Mouse (Mus musculus) frontal cortex, postnatal 14 days (tissue): ENCODE measurements around the gene Zfp493.
"Not testable (repeated sequence)": the region's sequence is repeated elsewhere in the genome, so short reads cannot be mapped to it uniquely, and the experiment has no call there.

Source experiments
- DNase-seq, 2 experiments: peaks; one replicate each; pipeline ENCODE4 v3.0.0; 2022; ENCODE audit warnings: low spot score in 2 of 2

Zfp493 gene

DNA sequence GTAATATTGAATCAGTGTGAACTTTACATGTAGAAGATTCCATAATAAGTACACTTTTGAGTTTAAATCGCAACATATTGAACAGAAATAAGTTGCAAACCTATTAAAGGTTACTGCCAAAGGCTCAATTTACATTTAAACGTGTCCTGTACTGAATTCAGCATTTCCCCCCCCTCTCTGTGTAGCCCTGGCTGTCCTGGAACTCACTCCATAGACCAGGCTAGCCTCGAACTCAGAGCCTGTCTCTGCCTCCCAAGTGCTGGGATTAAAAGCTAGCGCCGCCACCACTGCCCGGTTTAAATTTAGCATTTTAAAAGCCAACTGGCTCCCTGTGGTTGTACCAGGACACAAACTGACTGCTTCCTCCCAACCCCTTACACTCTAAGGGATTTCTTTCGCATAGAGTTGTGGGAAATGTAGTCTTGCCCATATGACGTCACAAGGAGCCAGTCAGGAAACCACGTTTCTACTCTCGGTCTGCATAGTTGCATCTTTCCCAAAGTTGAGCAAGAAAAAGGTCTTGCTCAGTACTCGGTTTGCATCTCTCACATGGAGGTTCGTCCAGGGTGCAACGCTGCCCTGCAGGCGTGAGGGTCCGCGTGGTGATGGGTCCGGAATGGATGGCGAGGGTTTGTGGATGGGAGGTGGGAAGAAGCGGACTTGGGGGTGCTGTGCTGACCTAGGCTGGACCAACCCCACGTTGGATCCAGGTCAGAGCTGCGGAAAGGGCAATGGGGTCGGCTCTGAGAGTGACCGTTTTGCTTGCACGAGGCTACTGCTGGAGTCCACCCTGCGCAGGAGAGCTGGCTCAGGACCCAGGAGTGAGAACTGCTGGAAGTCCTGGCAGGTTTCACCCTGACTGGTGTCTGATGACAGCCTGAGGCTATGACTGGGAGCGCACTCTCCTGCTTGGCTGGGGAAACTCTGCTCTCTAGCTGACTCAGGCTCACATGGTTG is at the start of gene Zfp493:
Gene Zfp493 (plus strand): TSS at position 429 of the 957 bp plus-strand sequence.
- peak; percentile 24 to 42 for DNase-seq

DNA sequence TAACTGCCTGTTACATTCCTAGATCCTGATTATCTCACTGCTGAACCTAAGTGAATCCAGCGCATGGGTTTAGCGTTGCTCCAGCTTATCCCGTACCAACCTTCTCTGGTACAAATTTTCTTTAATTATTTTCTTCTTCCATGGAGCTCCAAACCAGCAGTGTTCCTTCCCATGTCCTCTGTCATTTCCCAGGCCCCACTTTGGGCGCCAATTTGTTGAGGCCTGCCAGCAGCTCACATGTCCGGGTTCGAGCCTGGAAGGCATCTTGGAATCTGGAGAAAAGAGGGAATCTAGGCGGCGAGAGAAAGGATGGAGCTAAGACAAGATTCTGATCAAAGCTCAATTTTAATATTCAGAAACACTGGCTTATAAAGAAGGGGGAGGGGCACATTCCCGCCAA is 45.1 kb upstream of the Zfp493 start:
- DNase-seq, result not testable (repeated sequence)

DNA sequence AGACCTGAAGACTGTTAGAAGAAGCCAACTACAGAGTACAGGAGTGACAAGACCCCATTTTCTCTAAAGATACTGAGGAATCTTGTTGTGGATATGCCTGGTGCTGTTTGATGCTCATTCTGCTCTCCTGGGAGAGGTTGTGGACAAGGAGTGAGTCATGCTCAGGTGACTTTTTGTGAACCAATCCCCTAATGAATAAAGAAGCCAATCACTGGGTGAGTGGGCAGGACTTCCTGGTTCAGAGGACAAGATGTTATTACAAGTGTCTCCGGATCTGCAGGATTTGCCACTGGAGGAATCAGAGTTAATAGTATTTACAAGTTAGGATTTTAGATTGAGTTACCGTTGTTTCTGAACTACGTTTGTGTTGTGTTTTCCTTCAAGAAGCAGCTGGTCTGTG is 36.6 kb upstream of the Zfp493 start:
- DNase-seq, result no peak

DNA sequence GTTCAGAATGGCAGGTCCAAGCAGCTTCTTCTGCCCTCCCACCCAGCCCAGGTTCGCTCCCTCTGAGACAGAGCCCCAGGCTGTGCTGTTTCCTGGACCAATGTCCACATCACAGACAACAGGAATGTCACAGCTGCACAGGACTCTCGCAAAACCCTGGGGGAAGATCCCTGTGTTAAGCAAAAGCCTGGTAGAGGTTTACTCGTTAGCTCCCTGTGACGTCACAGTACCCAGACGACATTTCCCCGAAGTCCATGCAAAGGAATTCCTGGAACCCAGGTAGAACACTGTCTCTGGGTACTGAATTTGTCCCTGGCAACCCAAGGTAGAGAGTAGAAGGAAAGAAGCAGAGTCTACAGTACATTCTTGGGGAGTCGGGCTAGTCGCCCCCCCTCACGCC is 35.6 kb upstream of the Zfp493 start:
- no peak for DNase-seq

DNA sequence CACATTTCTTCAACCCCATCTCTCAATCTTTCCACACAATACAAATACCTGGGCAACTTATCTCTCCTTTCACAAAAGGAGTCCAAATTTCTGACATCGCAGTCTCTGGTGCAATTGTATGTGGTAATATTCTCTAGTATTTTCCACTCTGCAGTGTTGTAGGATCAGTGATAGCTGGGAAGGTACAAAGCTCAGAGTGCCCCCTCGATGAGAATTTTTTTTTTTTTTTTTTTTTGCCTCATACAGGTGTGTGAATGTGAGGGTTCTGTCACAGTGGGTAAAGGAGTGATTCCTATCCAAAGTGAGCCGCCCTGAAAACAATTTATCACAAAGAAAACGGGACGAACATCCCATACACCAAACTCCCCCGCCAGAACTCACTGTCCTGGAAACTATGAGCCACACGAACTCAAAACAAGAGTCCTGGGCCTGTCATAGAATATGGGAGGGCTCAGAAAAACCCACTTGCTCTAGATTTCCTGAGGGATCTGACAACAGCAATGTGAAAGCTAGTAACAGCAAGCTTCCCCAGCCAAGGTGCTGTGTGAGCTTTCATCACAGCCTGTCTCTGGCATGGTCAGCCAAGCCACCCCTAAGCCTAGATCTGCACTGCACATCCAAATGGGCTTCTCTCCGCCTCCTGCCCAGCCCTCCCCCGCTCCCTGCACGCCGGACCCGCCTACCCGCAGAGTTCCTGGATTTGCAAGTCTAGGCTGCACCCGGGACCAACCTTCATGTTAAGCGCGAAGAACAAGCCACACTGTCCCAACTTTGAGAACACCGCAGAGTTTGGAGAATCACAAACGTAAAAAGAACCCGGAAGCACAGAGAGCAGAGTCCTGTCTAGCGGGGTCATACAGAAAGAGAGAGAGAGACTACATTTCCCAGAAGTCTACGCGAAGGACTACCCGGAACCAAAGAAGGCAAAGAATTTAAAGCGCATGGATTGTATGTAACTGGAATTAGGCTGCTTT is 24.9 kb upstream of the Zfp493 start, which contains the start of gene Zfp85:
Gene Zfp85 (minus strand): TSS at position 896 of the 974 bp plus-strand sequence.
- DNase-seq, result peak; percentile 12 to 45

DNA sequence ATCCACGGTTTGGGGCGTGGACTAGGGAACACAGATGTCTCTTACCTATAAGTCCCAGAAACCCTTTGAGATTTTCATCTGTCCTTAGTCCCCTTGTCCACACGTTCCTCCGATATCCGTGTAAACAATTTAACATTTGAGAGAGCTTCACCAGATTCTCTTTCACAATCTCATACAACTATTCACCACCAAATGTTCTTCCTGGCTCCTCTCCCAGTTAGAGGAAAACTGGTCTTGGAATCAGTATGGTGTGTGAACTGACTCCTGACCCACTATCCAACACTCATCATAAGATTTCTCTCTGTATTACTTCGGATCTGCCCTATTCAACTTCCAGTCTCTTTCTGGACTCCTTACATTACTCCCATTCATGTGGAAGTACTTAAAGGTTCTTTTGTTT is 23.7 kb upstream of the Zfp493 start:
- no peak for DNase-seq

DNA sequence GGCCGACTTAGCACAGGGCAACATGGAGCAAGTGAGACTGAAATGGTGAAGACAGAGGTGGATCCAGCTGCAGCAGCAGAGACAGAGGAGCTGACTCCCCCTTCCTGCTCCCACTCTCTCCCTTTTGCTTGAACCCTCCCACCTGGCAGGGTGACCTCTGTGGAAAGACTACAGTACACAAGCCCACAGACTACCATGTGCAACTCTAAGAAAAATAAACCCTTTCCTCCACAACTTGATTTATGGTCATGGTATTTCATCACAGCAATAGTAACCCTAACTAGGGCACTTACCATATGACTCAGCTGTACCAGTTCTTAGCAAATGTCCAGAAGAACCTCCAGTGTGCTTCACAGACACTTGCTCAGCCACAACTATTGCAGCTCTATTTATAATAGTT is 19.5 kb upstream of the Zfp493 start:
- DNase-seq, result no peak

DNA sequence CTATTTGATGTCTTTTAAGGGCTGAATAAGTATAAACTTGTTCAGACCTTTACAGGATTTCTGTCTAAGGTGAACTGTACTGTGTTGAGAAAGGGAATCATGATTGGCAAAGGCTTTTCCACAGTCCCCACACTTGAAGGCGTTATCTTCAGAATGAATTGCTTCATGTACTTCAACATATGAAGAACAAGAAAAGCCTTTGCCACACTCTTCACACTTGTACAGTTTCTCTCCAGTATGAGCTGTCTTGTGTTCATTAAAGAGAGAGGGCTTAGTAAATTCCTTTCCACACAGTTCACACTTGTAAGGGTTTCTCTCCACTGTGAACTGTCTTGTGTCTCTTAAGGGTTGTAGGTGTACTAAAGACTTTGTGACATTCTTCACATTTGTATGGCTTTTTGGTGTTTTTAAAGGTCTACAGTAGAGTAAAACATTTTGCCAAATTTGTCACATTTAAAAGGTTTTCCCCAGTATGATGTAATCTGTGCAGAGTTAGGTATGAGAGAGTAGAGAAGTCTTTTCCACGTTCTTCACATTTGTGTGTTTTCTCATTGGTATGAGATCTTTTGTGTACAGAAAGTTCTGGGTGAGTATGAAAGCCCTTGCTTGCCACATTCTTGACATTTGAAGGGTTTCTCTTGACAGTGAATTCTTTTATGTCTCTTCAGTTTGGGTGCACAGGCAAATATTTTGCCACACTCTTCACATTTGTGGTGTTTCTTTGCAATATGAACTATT is 16.3 kb upstream of the Zfp493 start:
- DNase-seq, result no peak

DNA sequence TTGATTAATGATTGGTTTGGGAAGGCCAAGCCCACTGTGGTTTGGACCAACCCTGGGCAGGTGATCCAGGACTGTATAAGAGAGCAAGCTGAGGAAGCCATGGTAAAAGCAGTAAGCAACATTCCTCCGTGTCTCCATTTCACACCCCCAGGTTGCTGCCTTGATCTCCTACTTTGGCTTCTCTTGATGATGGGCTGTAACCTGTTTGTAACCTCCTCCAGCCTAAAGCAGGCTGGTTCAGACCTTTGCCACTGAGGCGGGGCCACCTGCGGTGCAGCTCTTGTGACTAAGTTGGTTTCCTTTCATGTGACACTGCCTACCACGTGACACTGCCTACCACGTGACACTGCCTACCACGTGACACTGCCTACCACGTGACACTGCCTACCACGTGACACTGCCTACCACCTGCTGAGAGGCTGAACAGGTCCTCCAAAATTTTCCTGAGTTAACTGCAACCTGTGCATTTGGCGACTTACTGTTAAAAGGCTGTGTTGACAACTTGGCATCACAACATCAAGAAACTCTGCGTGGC is 12.5 kb downstream of the Zfp493 start:
- no peak for DNase-seq

DNA sequence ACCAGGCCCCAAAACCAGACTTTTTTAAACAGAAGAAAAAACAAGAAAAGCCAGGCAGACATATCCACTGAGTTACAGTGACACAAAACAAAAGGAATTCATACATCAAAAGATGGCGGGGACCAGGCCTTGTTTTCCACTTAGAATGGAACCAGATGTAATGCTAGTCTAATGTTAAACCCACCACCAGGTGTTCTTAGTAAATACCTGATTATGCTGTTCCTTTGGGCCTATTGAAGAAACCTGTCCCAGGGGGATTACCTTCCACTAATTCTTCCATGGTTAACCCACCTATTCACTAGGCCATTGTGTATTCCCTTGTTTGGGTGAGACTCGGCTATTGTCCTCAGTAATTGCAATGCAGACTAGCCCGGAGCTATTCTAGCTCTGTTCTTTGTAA is 19.1 kb downstream of the Zfp493 start:
- no peak for DNase-seq

DNA sequence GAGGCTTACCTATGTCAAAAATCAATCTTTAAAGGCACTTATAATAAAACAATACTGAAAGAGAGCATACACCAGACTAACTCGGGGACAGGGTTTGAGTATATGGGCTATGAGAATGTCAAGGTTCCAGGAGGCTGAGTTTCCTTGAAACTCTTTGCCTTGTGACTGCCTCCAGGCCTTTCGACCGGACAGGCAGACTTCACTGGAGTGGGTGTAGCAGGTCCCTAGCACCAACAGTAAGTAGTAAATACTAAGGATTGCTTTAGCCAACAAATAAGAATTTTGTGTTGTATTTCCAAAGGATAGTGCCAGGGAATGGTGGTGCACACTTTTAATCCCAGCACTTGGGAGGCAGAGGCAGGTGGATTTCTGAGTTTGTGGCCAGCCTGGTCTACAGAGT is 19.7 kb downstream of the Zfp493 start:
- DNase-seq, result not testable (repeated sequence)

DNA sequence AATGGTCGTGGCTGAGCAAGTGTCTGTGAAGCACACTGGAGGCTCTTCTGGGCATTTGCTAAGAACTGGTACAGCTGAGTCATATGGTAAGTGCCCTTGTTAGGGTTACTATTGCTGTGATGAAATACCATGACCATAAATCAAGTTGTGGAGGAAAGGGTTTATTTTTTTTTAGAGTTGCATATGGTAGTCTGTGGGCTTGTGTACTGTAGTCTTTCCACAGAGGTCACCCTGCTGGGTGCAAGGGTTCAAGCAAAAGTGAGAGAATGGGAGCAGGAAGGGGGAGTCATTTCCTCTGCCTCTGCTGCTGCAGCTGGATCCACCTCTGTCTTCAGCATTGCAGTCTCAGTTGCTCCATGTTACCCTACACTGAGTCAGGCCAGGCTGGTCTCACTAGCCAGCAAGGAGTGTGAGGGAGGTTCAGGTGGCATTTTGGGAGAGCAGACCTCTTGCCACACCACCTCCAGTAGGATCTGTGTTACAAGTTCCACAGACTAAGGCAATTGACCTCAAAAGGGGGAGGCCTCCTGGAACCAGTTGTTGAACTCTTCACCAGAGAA is 32.2 kb downstream of the Zfp493 start:
- DNase-seq, result no peak

DNA sequence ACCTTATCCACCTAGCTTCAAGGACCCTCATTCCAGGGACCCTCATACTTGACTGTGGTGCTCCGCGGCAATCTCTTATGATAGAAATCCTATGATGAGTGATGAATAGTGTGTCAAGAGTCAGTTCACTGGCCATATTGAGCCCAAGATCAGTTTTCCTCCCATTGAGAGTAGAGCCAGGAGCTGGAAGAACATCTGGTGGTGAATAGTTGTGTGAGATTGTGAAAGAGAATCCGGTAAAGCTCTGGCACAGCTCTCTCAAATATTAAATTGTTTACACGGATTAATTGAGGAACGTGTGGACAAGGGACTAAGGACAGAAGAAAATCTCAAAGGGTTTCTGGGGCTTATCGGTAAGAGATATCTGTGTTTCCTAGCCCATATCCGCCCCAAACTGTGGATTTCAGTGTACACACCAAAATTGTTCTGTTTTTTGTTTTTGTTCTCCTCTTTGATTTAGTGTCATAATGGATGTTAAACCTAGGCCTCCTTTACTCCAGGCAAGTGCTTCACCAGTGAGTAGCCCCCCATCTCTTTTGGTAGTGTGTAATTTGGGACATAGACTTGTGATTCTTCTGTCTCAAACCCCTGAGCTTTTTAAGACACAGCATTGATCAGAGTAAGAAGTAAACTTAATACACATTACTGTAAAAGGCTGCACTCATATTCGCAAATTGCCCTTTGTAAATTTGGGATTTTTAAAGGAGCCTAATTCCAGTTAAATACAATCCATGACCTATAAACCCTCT is 33.6 kb downstream of the Zfp493 start:
- DNase-seq, result no peak

DNA sequence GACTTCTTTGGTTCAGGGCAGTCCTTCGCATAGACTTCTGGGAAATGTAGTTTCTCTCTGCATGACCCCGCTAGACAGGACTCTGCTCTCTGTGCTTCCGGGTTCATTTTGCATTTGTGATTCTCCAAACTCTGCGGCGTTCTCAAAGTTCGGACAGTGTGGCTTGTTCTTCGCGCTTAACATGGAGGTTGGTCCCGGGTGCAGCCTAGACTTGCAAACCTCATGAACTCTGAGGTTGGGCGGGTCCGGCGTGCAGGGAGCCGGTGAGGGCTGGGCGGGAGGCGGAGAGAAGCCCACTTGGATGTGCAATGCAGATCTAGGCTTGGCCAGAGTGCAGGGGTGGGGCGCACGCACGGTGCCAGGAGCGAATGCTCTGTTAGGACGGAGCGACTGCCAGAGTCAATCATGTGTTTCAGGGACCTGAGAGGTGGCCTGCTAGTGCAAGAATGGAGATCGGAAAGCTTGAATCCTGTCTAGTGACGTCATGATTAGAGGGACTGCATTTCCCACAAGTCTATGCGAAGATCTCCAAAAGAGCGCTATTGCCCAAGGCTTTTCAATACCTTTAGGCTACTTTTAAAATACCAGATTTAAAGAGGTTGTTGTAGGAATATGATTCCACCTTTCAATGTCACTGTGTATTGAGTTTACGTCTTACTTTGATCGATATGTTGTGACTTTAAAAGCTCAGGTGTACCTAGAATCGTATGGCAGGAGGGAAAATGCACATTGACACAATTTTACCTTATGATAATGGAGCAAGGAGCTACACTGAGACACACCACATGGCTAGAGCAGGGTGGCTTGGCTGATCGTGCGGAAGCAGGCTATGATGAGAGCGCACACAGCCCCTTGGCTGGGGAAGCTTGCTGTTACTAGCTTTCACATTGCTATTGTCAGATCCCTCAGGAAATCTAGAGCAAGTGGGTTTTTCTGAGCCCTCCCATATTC is 34.5 kb downstream of the Zfp493 start, which contains the start of gene Zfp273:
Gene Zfp273 (plus strand): TSS at position 31 of the 951 bp plus-strand sequence.
- peak; percentile 61 to 66 for DNase-seq

DNA sequence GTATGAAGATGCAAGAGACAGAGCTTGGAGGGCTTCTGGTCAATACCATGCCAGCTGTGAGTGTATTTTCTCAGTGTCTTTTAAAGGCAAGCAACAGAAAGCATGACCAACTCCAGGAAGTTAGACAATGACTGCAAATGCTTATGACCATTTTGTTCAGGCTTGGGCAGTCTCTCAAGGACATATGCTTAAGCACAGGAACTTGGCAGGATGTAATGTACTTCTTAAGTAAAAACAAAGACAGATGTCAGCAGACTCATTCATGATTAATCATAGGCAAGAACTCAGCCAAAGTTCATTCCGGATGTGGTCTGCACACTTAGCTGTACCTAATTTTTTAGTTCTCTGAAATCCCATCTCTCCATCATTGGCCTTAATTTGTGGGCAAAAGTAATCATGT is 39.1 kb downstream of the Zfp493 start:
- DNase-seq, result no peak

DNA sequence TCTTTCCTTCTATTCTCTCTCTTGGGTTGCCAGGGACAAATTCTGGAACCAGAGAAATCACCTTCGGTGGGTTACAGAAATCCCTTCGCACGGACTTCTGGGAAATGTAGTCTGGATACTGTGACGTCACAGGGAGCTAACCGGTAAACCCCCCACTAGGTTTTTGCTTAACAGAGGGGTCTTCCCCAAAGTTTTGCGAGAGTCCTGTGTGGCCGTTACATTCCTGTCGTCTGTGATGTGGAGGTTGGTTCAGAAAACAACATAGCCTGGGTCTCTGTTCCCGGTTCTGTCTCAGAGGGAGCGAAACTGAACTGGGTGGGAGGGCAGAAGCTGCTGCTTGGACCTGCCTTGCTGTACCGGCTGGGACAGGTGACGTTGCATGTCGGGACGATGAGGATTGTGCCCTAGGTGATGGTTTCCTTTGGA is 51.4 kb downstream of the Zfp493 start, which contains the start of gene Gm10037:
Gene Gm10037 (plus strand): TSS at position 196 of the 426 bp plus-strand sequence.
- DNase-seq, result peak; percentile 46 to 48

DNA sequence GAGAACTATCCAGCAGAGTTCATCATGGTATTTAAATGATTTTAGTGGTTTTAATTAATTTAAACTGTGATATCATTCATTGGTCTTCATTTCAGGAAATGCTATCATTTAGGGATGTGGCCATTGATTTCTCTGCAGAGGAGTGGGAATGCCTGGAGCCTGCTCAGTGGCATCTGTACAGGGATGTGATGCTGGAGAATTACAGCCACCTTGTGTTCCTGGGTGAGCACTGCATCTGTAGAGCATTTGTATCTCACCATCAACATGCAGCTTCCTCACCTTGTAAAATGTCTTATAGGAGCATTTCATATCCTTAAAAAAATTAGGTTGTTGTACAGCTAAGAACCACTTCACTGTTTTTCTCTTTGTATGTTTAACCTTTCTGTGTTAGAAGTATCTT is 53.6 kb downstream of the Zfp493 start:
- not testable (repeated sequence) for DNase-seq
